Mouse (Mus musculus): ENCODE measurements around the gene Tiprl. TPM values are rescaled to one million over a fixed set of nuclear protein-coding genes. Genes with fewer than 3 reads are reported as not detected.

Gene Tiprl
- 12.5 and 15.4 TPM in 2 replicates for polyA plus RNA-seq (2012)

DNA sequence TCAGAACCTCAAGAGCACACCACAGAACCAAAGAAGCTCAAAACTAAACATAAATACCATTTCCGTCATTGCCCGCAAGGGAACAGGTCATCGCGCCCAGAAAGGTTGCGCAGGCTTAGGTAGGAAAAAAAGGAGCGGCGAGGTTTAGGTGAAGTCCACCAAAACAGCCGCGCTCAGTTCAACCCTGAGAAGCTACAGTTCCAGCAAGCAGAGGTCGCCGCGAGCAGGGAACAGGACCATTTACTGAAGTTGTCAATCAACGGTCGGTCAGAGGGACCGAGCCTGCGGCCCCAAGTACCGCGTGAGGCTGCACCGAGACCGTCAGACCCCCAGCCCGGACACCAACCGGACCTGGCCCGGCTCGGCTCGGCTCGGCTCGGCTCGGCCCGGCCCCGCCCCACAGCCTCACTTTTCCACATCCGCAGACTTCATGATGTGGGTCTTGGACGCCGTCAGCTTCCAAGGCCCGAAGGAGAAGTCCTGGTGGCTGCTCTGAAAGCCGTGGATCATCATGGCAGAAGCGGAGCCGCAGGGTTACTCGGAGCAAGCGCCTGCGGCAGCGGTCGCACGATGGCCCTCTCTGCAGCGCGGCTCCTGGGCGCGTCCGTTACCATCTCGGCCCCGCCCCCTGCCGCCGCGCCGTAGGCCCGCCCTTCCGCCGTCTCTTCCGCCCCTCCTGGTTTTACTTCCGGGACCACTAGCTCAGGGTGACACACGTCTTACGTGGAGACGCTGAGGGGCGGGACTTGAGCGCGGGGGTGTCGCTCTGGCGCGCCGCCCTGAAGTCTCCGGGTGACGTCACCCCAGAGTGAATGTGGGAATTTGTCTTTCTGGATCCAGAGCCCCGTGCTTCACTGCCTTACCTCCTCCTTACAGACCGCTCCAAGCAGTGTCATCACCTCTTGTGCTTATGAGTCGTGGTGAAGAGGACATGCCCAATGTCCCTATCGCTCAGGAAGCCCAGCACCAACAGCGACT lies at the start of gene Tiprl:
Tiprl (minus strand) TSS at position 676 of the 978 bp plus-strand sequence.

DNA sequence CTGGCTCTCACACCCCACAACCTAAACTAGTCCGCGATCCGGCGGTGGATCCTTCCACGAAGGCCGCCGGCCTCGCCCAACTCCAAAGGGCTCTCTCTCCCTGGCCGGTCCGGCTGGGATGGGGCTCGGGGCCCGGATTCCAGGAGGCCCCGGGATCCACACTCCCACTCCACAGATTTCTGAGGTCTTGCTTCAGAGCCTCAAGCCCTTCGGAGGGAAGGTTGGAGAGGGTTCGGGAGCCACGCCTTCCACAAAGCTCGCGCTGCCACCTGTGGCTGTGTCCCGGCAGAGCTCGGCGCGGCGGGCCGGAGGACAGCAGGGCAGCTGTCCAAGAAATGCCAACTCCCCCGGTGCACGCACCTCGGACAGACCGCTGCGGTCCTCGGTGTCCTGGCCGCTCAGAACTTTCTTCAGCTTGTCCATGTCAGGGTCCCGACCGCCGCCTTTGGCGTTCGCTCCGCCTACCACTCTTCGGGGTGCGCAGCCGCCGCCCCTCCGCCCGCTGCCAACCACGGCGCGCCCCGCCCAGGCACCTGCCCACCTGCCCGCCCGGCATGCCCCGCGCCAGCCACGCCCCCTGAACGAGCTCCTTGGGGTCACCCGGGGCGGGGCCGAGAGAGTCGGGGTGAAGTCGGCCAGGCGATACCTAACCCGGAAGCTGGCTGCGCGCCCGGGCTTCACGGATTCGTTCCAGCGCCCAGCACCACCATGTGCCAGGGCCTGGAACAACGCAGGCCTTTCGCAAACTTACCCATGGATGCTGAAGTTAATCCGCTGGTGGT lies 42.7 kb downstream of the Tiprl start, which contains the start of gene Sft2d2:
Sft2d2 (minus strand) TSS at position 559 of the 782 bp plus-strand sequence.

Other genes starting within 250 kb of the Tiprl start
- gene Tbx19, start 76.2 kb downstream of the Tiprl start, polyA plus RNA-seq (2012), result 0.18 and 0.23 TPM in 2 replicates
- gene Sft2d2, start 42.6 kb downstream of the Tiprl start, polyA plus RNA-seq (2012), result 2.9 and 3.3 TPM in 2 replicates
- 0.20 and 0.29 TPM in 2 replicates for gene Gpr161, start 58.8 kb upstream of the Tiprl start, polyA plus RNA-seq (2012)
- 14.2 and 14.6 TPM in 2 replicates for gene Dcaf6, start 223.5 kb upstream of the Tiprl start, polyA plus RNA-seq (2012)
- 90.0 and 96.2 TPM in 2 replicates for gene Mpc2, start 223.6 kb upstream of the Tiprl start, polyA plus RNA-seq (2012)
- gene Adcy10, start 248.2 kb upstream of the Tiprl start, polyA plus RNA-seq (2012), result not detected in 2 replicates

Data from megakaryocyte-erythroid progenitor cell, adult 5 weeks (primary cell).